Mouse (Mus musculus) layer of hippocampus, postnatal 25 days (tissue): ENCODE results near the gene Zfp507. TPM values are rescaled to one million over a fixed set of nuclear protein-coding genes. Genes with fewer than 3 reads are reported as not detected.

ENCODE experiments used
- DNase-seq, 2 experiments: peaks; one replicate each; pipeline ENCODE4 v3.0.0; 2022; ENCODE audit warnings: mixed read lengths in 2 of 2, low spot score in 1 of 2; ENCODE audit errors: extremely low spot score in 1 of 2
- total RNA-seq, 2 experiments: library from RNA; stranded (reverse); gene quantifications; 2 replicates each; pipeline ENCODE4 v1.2.3; 2021

Gene Zfp507
- total RNA-seq, 2 experiments from 2014 or later = 30.7 to 31.3 TPM

DNA sequence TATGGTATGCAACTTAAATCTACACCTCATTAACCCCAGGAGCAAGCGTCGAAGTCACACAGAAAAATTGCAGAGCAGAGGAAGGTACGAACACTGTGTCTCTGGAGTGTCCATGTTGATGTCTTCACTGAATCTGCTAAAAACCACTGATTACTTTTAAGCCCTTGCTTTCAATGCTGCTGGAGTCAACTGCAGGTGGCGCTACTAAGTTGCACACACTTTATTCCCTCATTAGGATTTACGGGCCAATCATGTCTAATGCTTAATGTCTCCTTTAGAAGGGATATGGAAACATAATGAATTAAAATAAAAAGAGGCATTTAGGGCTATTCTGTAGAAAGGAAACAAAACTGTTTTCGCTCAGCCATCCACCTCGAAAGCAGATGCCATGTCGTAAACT lies 12.6 kb downstream of the Zfp507 start:
- DNase-seq = no peak

GRCm38 (mm10) chr7:35785579-35785978 lies 17.2 kb downstream of the Zfp507 start:
- DNase-seq = no peak

DNA sequence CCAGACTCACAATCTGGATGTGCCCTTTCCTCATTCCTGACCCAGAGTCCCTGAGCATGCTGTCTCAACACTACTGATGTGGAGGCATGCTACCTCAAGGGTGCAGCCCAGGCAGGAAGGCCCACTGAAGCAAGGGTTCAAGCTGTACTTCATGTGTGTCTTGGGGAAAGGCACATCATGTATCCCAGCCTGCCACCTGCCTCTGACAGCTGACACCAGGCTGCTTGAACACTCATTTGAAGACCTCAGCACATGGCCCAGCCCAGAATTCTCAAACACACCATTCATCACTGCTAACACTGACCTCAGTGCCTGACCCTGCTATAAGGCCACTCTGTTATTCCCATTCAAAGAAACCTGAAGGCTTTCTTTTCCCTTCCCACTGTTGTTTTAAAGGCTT lies 20.6 kb downstream of the Zfp507 start:
- DNase-seq = no peak

DNA sequence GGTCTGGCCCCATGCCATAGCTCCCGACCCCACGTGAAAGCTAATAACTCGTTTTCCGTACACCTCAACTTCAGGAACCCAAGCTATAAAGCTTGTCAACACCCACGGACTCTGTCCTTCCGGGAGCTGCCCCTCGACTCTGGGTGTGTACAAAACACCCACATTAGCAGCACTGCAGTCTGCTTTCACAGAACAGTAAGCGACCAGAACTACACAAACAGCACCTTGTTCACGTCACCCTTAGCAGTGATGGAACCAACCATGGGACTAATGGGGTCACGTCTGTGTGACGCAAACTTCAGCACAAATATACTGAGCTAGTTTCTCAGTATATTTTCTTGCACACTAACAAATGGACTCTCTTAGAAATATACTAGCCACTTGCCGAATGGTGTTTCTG lies 28.7 kb downstream of the Zfp507 start:
- no peak for DNase-seq

- DNase-seq = no peak
These were observed 30.5 kb downstream of the Zfp507 start for GRCm38 (mm10) chr7:35772347-35772746.

- no peak for DNase-seq
These were observed 31.7 kb downstream of the Zfp507 start for GRCm38 (mm10) chr7:35771106-35771505.

GRCm38 (mm10) chr7:35770122-35770521 lies 32.7 kb downstream of the Zfp507 start:
- DNase-seq = no peak

DNA sequence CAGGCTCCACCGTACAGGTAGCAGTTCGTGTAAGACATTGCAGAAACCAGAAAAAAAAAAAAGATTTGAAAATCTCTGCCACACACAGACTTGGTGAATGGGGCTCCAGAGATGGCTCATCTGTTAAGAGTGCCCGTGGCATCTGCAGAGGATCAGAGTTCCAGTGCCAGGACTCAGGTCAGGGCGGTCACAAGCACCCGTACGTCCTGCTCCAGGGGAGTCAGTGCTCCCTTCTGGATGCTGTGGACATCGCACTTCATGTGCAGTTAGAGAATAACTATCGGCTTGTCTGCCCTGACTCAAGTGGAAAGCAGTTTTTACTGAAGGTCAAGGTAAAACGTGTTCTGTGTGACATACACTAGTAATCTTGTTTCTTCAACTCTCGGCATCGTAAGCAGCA lies 38.3 kb downstream of the Zfp507 start:
- no peak for DNase-seq

DNA sequence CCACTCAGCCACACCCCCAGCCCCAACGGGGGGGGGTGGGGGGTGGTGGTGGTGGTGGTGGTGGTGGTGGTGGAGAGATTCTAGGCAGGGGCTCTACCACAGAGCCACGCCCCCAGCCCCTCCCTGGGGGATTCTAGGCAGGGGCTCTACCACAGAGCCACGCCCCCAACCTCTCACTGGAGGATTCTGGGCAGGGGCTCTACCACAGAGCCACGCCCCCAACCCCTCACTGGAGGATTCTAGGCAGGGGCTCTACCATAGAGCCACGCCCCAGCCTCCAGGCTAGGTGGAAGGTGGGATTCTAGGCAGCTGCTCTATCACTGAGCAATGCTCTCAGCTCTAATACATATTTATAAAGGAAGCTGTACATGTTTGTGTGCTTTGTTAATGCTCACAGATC lies 41.0 kb downstream of the Zfp507 start:
- DNase-seq = no peak

GRCm38 (mm10) chr7:35759602-35760001 lies 43.2 kb downstream of the Zfp507 start:
- DNase-seq = no peak

GRCm38 (mm10) chr7:35756510-35757440 lies 46.0 kb downstream of the Zfp507 start:
- no peak for DNase-seq

- DNase-seq = no peak
These were observed 48.0 kb downstream of the Zfp507 start for GRCm38 (mm10) chr7:35754886-35755168.

- peak; percentile 87 to 92 for DNase-seq
These were observed 48.5 kb downstream of the Zfp507 start, which contains the start of gene Dpy19l3 for GRCm38 (mm10) chr7:35754033-35754885. Gene Dpy19l3, minus strand, starts transcription at chr7:35754454.

- DNase-seq = no peak
These were observed 49.3 kb downstream of the Zfp507 start for GRCm38 (mm10) chr7:35753319-35754032.

- DNase-seq = no peak
These were observed 51.9 kb downstream of the Zfp507 start for GRCm38 (mm10) chr7:35750873-35751272.

DNA sequence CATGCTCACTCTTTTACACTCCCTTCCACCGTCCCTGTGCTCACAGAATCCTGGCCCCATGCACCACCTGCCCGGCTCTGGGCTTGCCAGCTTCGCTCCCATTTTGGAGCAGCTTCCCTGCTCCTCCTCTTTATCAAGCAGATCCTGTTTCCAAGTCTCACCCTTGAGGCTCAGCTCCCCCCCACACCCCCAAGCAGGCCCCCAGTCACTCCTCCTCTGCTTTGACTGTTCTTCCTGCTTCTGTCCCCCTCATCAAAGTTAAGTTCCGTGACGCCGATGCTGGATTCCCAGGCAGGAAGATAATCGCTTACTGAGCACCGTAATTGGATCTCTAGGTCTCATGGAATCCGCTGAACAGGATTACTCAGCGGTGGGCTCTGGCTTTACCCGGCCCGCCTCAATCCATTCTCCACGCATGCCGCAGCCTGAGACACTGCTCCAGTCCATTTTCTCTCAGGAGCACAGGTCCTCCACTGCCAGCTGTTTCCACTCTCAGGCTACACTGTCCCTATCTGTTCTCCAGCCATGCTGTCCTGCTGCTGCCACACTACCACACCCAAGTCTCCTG lies 55.3 kb downstream of the Zfp507 start:
- DNase-seq = no peak

DNA sequence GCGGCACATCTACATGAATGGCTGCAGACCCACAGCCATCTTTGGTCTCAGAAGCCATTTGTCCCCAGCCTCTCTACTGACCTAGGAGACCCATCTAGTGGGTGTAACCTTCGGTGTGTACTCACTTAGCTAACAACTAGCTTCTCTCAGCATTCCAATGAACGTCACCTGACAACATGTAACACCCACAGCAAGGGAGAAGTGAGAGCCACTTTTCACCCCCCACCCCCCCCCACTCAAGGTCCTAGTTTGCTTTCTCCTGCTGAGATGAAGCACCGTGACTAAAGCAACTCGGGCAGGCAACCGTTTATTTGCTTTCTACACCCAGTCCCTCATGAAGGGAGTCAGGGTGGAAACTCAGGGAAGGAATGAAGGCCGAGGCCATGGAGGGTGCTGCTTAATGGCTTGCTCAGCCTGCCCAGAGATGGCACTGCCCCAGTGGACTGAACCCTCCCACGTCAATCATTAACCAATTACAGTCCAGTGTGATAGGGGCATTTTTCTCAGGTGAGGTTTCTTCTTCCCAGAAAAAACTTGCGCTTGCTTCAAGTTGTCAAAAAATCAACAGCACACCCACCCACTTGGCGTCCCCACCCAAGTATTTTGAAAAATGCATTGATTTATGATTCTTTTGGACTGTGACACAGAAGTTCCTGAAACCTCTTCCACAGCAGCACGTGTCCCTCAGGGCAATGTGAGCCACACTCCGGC lies 56.0 kb downstream of the Zfp507 start:
- DNase-seq = no peak

- DNase-seq = no peak
These were observed 57.5 kb downstream of the Zfp507 start for GRCm38 (mm10) chr7:35745281-35745702.

DNA sequence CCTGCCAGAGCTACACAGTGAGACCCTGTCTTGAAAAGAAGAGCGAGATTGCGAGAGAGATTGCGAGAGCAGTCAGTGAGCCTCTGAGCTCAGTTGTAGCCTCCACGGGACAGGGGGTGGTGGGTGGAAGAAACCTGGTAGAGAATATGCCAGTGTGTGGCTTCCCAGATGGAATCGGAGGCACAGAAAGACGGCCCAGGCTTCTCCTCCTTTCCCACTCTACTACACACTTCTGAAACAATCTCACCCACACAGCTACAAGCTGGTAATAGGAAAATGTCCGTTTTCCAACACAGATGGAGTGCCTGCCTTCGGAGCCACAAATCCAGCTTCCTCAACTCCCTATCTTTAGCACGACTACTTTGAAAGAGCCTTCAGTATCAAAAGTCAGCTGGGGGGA lies 58.0 kb downstream of the Zfp507 start:
- peak in 1 of 2 experiments; percentile 49 for DNase-seq

GRCm38 (mm10) chr7:35742310-35742709 lies 60.5 kb downstream of the Zfp507 start:
- no peak for DNase-seq
